Mouse (Mus musculus): ENCODE measurements around the gene Pou6f2. TPM values are rescaled to one million over a fixed set of nuclear protein-coding genes. Genes with fewer than 3 reads are reported as not detected.

Pou6f2 gene
- not detected in 2 replicates for polyA plus RNA-seq (2012; rRNA removed)

DNA sequence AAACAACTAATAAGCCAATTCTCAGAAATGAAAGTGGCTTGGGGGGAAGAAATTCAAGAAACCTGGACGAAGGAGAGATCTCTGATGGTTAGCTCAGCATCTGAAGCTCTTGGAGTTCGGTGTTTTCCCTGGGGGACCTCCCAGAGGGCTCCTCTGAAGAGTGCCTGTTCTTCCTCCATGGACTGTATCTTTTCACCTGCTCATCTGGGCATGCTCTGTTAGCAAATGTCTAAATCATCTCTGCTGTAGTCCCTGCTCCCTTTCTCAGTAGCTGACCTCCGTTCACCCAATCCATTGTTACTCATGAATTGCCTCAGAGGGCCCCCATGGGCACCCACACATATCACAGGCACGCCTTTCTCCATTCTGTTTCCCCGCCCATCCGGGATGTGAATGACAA, at the start of gene Pou6f2:
Gene Pou6f2, minus strand, starts transcription at position 101 of the 400 bp plus-strand sequence.
- WGBS, result 76% methylated on average over 6 of the region's 6 CpGs
- no peak for DNase-seq (ENCODE audit: low read depth, low spot score)

DNA sequence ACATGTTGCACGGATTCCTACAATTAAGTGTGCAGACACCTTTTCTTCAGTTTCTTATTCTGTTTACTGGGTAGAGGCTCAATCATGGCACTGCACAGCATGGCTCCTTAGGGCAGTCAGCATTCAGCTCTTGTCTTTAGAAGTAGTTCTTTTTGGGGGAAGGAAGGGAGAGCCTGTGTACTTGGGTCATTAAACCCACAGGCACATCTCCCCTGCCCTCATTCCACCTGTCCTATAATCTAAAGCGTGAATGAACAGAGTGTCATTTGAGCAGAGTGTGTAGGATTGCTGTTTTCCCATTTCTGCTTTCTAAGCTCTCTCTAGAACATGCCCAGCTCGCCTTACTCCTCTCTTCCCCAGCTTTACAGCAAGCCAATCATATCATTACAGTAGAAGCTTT, 42.4 kb upstream of the Pou6f2 start:
- WGBS, result 60% methylated on average over 3 of the region's 3 CpGs
- DNase-seq (ENCODE audit: low read depth, low spot score), result no peak

DNA sequence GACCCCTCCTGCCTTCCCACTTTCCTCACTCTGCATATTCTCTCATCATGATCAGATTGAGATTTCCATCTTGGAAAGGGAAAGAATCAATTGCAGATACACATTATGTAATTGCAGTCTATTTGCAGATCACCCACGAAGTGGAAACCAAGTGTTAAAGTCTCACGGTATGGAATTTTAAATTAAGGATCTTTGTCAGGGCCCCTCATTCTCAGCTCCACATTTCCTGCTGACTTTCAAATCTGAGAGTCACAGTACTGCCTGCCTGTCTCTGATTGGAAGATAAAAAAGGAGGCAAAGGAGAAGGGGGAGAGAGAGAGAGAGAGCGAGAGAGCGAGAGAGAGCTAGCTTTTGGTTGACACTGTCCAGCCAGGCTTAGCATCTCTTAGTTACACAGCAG, 9.8 kb downstream of the Pou6f2 start:
- DNase-seq (ENCODE audit: low read depth, low spot score), result no peak
- WGBS, result 91% methylated on average over 4 of the region's 4 CpGs

DNA sequence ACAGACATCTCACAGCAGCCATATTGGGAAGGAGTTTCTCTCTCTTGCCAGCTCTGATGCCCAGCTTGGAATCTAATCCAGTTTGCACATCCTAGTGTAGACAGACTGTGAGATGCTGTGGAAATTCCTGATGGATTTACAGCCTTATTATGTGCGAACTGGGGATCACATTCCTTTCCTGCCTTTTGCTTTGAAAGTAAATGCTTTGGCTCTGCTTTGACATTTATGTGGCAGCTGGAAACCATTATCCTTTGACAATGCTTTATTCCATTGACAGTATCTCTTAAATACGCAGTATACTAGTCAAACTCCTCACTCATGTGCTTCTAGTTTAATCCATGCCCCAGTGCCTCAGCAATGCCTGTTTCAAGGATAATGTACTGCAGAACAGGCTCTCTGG, 34.1 kb downstream of the Pou6f2 start:
- 41% methylated on average over 2 of the region's 2 CpGs for WGBS
- no peak for DNase-seq (ENCODE audit: low read depth, low spot score)

DNA sequence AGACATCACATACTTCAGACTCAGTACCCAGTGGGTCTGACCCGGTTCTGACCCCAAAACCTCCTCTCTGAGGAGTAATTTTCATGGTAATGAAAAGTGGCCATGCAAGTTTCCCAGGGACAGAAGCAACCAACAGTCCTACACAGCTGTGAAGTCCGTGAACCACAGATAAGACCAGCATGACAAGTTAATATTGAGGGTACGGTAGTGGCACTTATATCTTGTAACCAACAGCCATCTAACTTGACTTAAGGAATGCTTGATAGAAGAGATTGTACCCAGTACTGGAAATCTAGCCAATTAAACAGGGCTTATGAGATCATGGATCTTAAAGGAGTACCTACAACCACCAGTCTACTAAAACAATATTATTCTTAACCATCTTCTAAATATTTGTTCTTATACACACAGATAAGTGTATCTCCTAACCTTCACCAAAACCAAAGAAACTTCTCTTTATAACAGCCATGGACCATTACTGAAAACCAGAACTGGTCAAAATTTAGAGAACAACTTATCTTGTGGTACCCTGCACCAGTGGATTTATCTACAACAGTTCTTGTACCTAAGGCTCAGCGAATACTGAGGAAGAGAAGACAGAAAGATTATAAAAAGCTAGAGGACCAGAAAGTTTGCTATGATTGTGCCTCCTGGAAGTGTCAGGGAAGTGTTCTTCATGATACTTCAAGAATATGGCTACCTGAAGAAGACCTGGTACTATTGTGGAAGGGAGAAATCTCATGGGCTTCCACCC, 52.7 kb downstream of the Pou6f2 start:
- WGBS, result 58% methylated on average over 4 of the region's 4 CpGs
- DNase-seq (ENCODE audit: low read depth, low spot score), result no peak

DNA sequence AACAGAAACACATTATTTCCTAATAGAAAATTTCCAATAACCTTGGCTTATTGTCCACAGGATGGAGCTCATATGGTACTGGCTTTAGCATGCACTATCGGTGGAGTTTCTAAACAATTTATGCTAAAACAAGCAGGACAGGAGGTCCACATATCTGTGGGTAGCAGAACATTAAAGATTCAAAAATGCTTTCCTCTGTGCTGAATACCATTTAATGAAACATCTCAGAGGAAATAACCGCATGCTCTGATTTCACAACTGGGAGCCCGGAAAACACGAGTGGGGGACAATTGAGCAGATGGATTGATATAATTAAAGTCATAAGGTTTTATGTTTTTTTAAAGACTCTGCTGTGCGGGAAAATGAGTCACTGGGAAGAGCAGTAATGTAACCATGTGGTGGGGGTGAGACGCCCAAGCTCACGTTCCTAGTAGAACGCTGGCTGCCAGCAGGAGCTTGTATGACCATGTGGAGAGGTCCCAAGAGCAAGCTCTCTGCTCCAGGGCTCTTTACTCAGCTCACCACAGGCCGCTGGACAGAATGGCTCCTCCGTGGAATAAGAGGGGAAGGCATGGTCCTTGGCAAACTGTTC, 58.5 kb downstream of the Pou6f2 start:
- DNase-seq (ENCODE audit: low read depth, low spot score), result no peak
- WGBS, result 72% methylated on average over 10 of the region's 10 CpGs

DNA sequence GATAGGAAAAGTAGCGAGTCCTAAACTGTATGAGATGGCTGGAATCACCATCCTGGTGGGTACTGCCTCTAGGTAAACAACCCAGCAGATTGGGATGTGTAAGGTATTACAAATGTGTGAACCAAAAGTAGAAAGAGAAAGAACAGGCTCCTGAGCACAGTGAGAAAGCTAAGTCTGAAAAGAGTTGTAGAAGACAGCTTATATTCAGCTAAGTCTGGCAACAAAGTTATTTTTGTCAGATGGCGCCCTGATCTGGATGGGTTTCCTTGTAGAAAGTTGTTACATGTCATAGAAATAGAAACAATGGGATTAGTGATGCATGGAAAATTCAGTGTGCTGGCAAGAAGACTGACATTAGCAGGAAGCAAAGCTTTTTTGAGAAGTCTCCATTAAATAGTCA, 59.5 kb downstream of the Pou6f2 start:
- DNase-seq (ENCODE audit: low read depth, low spot score), result no peak
- 71% methylated on average over 2 of the region's 2 CpGs for WGBS

DNA sequence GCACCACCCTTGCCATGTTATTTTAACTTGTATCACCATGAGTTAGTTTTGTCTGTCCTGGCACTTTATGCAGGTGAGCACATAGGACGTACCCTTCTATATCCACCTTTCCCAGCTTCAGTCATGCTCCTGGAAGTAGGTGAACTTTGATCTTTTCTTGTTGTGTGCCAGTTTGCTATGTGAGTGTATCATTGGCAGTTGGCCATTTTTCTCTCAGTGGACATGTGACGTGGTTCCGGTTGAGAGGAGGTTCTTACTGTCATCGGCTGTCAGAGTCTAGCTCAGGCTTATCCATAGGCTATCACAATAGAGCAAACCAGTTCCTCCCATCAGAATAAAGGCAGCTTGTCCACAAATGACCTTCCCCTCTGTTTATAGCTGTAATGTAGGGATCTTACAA, 63.5 kb downstream of the Pou6f2 start:
- no peak for DNase-seq (ENCODE audit: low read depth, low spot score)
- WGBS, result 43% methylated on average over 4 of the region's 4 CpGs

DNA sequence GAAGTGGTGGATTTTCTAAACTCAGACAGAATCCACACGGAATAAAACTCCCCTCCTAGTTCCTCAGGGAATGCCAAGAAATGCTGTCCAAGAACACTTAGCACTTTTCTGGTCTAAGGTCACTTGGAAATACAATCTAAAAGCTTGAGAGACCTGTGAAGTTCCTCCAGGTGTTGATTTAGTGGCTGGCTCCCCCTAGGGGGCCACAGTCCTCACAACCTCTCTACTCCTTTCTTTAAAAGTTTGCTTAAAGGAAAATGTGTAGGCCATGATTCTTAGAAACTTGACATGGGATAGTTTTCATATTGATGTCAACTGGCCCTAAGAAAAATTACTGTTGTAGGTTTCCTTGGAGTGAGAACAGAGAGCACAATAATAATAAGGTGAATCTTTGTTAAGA, 64.9 kb downstream of the Pou6f2 start:
- 13% methylated on average over 1 of the region's 1 CpGs for WGBS
- DNase-seq (ENCODE audit: low read depth, low spot score), result no peak

DNA sequence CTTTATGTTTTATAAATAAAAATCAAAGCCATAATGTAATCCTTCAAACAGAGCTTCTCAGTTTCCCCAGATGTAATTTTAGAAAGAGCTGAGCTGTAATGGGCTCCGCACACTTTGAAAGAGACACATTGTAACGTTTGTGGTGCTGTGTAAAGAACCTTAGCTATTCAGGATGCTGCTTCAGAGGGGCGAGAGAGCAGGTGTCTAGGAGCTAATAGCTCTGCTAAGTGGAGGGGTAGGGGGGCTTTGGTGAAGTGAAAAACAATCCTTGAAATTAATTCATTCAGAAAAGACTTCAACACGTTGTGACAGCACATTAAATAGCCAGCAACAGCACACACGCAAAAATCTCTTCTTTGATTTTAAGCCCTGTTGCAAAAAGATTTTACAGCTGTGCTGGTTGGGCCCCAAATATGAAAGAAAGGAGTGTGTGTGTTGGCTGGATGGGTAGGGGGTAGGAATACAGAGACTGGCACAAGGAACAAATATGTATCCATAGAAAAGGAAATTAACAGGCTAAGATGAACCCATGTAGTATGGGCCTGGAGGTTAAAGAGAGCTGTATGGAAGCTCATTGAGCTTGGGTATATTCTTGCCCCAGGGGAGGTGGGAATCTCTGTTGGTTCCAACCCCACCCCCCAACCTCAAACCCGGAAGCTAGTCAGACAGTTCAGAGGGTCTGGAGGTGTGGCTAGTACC, 73.4 kb downstream of the Pou6f2 start:
- WGBS, result 60% methylated on average over 6 of the region's 6 CpGs
- DNase-seq (ENCODE audit: low read depth, low spot score), result no peak

DNA sequence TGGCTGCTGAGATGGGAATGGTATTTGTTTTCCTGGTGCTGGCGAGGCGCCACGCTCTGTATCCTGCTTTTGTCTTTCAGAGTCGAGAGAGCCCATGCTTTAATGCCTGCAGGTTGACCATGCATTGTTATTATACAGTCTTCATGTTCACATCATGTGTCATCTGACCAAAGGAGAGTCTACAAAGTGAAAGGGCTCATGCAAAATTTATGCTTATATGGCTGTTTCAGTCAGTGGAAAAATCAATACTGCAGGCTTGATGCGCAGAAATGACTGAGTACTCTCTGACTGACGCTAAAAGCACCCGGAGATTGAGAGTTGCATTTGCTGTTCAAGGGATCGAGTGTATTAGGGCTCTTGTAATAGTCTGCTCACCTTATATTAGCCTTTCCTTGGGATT, 74.1 kb downstream of the Pou6f2 start:
- DNase-seq (ENCODE audit: low read depth, low spot score), result no peak
- WGBS, result 51% methylated on average over 8 of the region's 8 CpGs

DNA sequence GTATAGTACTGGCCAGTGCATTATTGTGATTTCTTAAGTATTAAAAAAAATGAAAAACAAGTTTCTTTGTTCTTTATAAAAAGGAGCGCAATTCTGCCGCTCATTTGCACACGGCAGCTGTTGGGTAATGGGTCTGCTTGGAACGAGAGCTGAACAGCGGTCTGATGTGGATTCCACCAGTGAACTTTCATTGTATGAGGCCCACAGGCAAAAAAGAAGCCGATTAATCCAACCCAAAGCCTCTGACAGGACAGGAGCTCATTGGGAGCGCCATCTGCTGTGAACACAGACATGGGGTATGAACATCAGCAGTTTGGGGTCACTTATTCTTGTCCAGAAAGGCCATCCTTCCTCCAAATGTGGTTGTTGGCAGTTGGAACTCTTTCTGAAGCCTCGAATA, 84.9 kb downstream of the Pou6f2 start:
- no peak for DNase-seq (ENCODE audit: low read depth, low spot score)
- 80% methylated on average over 8 of the region's 8 CpGs for WGBS

DNA sequence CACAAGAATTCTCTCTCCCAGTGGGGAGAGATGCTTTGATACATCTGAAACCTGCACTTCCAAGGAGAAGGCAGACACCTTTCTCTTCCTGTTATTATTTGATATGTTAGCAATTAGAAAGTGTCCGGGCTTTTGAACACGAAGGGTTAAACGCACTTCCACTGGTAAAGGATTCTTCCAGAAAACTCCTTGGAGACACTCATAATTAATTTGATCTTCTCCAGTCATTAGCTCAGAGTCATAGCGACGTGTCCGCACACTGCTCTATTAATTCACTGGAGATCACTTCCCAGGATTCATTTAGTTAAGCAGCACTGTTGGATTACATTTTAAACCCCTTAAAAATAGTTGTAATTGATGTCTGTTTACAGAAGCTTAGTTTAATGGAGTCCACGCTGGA, 88.5 kb downstream of the Pou6f2 start:
- 67% methylated on average over 7 of the region's 7 CpGs for WGBS
- DNase-seq (ENCODE audit: low read depth, low spot score), result no peak

DNA sequence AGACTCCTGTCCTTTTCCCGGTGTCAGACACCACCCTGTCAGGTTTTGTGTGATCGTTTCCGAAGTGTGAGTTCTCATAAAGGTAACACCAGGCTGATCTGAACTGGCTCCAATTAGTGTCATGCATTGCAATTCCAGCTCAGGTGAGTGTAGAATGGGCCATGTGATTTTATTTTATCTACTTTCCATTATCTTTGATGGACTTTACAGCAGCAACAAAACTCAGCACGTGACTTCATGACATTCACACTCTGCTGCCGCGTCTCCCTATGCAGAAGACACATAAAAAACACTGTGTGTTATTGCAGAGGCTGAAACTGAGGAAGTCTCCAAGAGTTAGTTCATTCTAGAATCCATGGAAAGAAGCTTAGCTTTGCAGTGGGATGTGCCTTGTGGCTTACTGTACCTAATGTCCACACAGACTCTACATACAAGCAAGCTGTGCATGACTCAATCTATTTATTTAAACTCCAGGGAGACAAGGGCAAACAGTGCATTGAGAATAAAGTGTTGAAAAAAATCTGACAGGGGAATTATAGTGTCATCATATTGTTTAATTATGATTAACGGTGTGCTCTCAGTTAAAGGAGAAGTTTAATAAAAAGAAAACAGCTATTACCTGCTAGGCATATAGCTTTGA, 90.9 kb downstream of the Pou6f2 start:
- WGBS, result 40% methylated on average over 7 of the region's 7 CpGs
- no peak for DNase-seq (ENCODE audit: low read depth, low spot score)

DNA sequence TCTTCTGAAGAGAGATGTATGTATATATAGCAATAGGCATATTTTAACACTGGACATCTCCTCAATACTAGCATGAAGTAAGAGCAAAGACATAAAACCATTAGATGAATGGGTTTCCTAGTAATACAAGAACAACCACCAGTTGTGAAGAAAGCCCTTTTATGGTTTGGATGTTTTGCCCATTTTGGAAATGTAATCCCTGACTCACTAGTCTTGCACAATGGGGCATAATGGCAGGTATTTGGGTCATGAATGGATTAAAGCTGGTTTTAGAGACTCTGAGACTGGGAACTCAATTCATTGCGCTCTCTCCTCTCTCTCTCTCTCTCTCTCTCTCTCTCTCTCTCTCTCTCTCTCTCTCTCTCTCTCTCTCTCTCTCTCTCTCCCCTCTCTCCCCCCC, 97.5 kb downstream of the Pou6f2 start:
- 94% methylated on average over 1 of the region's 1 CpGs for WGBS
- DNase-seq (ENCODE audit: low read depth, low spot score), result no peak

DNA sequence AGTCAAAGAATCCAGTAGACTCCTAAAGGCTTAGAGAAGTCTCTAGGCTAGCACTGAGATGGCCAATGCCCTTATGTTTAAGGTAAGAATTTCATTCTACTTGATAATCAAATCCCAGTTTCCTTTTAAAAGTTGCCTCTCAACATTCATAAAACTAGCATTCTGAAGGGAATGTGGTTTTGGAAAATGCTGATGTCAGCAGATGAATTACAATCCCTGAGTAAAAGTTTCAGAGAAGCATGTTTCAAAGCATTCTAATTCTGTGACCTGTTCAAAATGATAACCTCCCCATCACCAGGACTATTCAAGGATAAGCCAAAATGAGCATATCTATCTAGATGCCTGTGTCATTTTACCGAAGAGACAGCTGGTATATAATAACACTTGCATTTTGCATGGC, 104.0 kb downstream of the Pou6f2 start:
- no peak for DNase-seq (ENCODE audit: low read depth, low spot score)
- WGBS, result 95% methylated on average over 1 of the region's 1 CpGs

DNA sequence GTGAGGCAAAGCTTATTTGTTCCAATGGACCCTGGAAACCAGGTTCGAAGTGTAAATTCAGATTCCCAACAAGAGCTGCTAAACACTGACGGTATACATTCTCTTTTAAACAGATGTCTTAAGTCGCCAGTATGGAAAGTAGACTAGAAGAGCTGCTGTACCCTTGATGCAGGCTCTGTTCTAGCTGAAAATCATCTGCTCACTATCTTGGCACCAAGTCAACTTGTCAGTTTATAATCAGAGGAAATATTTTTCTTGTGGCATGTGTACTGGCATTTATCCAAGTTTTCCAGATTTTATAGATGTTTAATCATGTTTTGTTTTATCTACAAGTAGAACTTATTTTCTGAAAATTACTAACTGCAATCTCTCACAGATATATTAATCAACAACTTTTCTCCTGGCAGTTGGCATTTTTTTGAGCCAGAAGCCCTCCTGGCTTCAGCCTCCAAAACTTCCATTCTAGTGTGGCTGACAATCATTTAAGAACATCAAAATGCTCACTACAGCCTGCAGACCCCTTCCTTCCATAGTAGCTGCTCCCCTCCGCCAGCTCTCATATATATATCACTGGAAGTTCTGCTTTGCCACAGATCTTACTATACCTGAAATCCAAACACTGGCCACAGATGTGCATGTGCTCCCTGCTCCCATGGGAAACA, 107.1 kb downstream of the Pou6f2 start:
- DNase-seq (ENCODE audit: low read depth, low spot score), result no peak
- 58% methylated on average over 4 of the region's 4 CpGs for WGBS

DNA sequence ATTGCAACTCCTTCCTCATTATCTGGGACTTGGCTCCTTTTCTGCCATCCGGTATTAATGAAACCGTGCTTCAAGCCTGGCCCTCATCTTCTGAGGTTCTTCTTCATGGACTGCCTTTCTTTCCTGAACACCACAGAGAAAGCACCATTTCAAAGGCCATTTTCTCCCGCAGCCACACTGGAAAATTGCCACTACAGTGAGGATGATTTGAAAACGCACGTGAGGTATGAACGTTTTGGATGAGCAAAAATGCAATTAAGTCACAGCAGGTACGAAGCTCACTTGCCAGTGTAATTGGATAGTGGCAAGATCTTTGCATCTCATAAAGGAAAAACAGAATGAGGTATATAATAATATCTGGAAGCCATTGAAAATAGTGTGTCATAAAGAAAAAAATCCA, 110.0 kb downstream of the Pou6f2 start:
- DNase-seq (ENCODE audit: low read depth, low spot score), result no peak
- WGBS, result 78% methylated on average over 7 of the region's 7 CpGs

DNA sequence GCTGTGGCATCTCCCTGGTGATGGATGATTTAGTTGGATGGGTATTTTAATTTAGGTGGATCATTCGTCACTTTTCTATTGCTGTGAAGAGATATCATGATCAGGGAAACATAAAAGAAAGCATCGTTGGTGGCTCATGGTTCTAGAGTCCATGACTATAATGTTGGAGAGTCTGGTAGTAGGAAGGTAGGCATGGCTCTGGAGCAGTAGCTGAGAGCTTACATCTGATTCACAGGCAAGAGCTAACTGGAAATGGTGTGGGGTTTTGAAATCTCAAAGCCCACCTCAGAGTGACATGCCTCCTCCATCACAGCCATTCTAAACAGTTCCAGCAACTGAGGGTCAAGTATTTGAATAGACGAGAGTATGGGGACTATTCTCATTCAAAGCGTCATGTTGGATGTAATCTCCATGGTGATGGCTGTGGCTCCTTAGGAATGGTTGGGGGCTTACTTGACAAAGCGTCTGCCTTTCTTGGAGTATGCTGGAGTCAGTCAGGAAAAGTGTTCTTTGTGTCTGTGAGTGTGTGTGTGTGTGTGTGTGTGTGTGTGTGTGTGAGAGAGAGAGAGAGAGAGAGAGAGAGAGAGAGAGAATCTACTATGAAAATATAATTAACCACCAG, 115.0 kb downstream of the Pou6f2 start:
- WGBS, result 81% methylated on average over 5 of the region's 5 CpGs
- DNase-seq (ENCODE audit: low read depth, low spot score), result no peak

DNA sequence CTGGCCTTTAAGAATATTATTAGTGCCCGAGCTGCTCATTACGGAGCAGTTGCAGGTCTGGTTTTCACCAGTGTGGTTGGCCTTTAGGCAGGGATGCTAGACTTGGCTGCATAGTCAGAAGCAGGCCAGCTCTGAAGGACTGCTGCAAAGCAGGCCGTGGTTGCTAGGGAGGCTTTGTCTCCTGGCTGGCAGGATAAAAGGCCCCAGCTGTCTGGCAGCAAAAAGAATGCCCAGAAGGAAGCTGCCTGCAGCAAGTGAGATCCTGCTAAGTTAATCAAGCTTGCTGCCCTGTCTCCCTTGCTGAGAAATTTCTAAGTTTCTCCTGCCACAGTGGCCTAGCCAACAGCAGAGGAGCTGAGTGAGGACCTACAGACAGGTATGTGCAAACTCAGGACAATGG, 116.4 kb downstream of the Pou6f2 start:
- WGBS, result 67% methylated on average over 3 of the region's 3 CpGs
- no peak for DNase-seq (ENCODE audit: low read depth, low spot score)
